Mouse (Mus musculus): ENCODE data around the gene Cic.
A peak's percentile ranks its signal among the peaks of the same experiment; 100 is the strongest.

The Cic gene

GRCm38 (mm10) chr7:25267301-25267750 lies at the start of gene Cic:
Gene Cic, plus strand, starts transcription at chr7:25267704.
- DNase-seq (ENCODE audit: low read depth, low spot score) = peak; percentile 84

- DNase-seq (ENCODE audit: low read depth, low spot score) = no peak
These were observed 48.6 kb upstream of the Cic start for GRCm38 (mm10) chr7:25218705-25219415.

- peak; percentile 45 for DNase-seq (ENCODE audit: low read depth, low spot score)
These were observed 48.1 kb upstream of the Cic start for GRCm38 (mm10) chr7:25219416-25219750.

GRCm38 (mm10) chr7:25219756-25220456 lies 47.6 kb upstream of the Cic start:
- peak; percentile 94 for DNase-seq (ENCODE audit: low read depth, low spot score)

- no peak for DNase-seq (ENCODE audit: low read depth, low spot score)
These were observed 46.9 kb upstream of the Cic start, which contains the start of gene Dedd2 for GRCm38 (mm10) chr7:25220457-25221101. Gene Dedd2, minus strand, starts transcription at chr7:25220615.

GRCm38 (mm10) chr7:25221102-25221883 lies 46.2 kb upstream of the Cic start, which contains the start of gene Zfp526:
Gene Zfp526, plus strand, starts transcription at chr7:25221425.
- peak; percentile 88 for DNase-seq (ENCODE audit: low read depth, low spot score)

GRCm38 (mm10) chr7:25222275-25222967 lies 45.1 kb upstream of the Cic start:
- no peak for DNase-seq (ENCODE audit: low read depth, low spot score)

- DNase-seq (ENCODE audit: low read depth, low spot score) = no peak
These were observed 39.8 kb upstream of the Cic start for GRCm38 (mm10) chr7:25227523-25228300.

GRCm38 (mm10) chr7:25230690-25231285 lies 36.7 kb upstream of the Cic start:
- DNase-seq (ENCODE audit: low read depth, low spot score) = no peak

GRCm38 (mm10) chr7:25232101-25232648 lies 35.3 kb upstream of the Cic start:
- no peak for DNase-seq (ENCODE audit: low read depth, low spot score)

GRCm38 (mm10) chr7:25233061-25233460 lies 34.4 kb upstream of the Cic start:
- no peak for DNase-seq (ENCODE audit: low read depth, low spot score)

GRCm38 (mm10) chr7:25235526-25235925 lies 32.0 kb upstream of the Cic start:
- no peak for DNase-seq (ENCODE audit: low read depth, low spot score)

GRCm38 (mm10) chr7:25237249-25238014 lies 30.1 kb upstream of the Cic start, which contains the start of gene Gsk3a:
Gene Gsk3a, minus strand, starts transcription at chr7:25237851.
- peak; percentile 98 for DNase-seq (ENCODE audit: low read depth, low spot score)

GRCm38 (mm10) chr7:25238015-25238706 lies 29.3 kb upstream of the Cic start:
- DNase-seq (ENCODE audit: low read depth, low spot score) = peak; percentile 92

GRCm38 (mm10) chr7:25238829-25239623 lies 28.5 kb upstream of the Cic start:
- peak; percentile 80 for DNase-seq (ENCODE audit: low read depth, low spot score)

GRCm38 (mm10) chr7:25240631-25241030 lies 26.9 kb upstream of the Cic start:
- no peak for DNase-seq (ENCODE audit: low read depth, low spot score)

GRCm38 (mm10) chr7:25241062-25241461 lies 26.4 kb upstream of the Cic start:
- no peak for DNase-seq (ENCODE audit: low read depth, low spot score)
